Mouse (Mus musculus): ENCODE measurements around the gene Gm9112. TPM values are rescaled to one million over a fixed set of nuclear protein-coding genes. Genes with fewer than 3 reads are reported as not detected.
"Not testable (repeated sequence)": the region's sequence is repeated elsewhere in the genome, so short reads cannot be mapped to it uniquely, and the experiment has no call there.

The Gm9112 gene
- not detected for polyA plus RNA-seq (2012; fragmentation: generic; extraction: Trizol)

DNA sequence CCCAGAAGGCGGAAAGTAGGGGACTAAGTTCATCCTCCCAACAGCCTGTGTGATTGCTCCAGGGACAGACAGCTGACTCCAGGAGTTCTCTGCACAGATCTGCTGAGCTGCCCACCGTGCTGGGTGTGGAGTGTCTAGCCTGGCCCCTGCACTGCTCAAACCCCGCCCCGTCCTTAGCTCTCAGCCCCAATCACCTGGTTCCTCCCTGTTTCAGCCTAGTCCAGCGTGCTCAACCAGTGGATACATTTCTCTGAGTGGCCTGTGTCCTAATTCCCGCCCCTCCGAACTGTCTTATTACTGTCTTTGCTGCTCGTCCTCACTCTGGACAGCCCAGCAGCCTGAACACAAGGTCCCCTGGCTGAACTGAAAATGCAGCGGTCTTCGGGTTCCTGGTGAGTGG is at the start of gene Gm9112, which contains the start of gene Dmrtc1b:
Gm9112 (minus strand) TSS at position 101 of the 400 bp plus-strand sequence.
Dmrtc1b (plus strand) TSS at position 331 of the 400 bp plus-strand sequence.
- H3K36me3 ChIP-seq (ENCODE audit: control insufficient read depth, insufficient read depth); H3K79me2 ChIP-seq (ENCODE audit: control insufficient read depth, insufficient read depth); H3ac ChIP-seq (ENCODE audit: control insufficient read depth, insufficient read length); H3K27me3 ChIP-seq (ENCODE audit: control insufficient read depth, insufficient read depth, insufficient read length); H3K4me2 ChIP-seq (ENCODE audit: low read depth); H3K4me3 ChIP-seq: not testable (repeated sequence)

DNA sequence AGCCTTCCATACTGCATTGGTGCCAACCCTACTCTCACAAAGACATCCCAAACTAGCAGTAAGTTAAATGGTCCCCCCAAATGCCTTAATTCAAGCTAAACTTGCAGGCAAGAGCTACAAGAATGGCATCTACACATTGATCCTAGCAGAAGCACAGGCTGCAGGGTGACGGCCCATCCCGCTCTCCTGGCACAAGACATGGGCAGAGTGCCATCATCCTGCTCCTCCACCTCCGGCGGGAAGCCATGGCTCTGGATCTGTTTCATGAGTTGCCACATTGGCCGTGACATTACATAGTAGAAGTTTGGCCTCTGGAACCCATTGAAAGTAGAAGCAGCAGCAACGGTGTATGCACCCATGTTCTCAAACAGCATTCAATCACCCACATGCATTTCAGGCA is 16.8 kb upstream of the Gm9112 start:
- not testable (repeated sequence) for H3K79me2 ChIP-seq (ENCODE audit: control insufficient read depth, insufficient read depth); H3K4me3 ChIP-seq; H3K4me2 ChIP-seq (ENCODE audit: low read depth); H3K36me3 ChIP-seq (ENCODE audit: control insufficient read depth, insufficient read depth); H3ac ChIP-seq (ENCODE audit: control insufficient read depth, insufficient read length)
- H3K27me3 ChIP-seq (ENCODE audit: control insufficient read depth, insufficient read depth, insufficient read length): peaks cover 10% of the 10 kb centered on the region

DNA sequence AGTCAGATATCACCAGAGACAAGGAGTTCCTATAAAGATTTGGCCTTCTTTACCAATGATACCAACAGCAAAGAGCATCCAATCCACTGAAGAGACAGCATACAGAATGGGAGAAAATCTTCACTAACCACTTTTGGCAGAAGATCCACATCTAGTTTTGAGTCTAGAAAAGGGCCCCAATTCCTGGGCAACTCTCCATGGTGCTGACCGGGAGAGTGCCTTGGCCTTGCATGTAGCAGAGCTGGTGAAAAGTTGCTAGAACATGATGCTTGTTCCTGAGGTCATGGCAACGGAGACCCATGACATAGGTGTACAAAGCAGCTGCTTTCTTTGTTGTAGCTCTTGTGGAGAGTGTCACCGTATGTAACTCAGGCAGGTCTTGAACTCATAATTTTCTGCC is 6.8 kb downstream of the Gm9112 start:
- H3K79me2 ChIP-seq (ENCODE audit: control insufficient read depth, insufficient read depth); H3ac ChIP-seq (ENCODE audit: control insufficient read depth, insufficient read length); H3K36me3 ChIP-seq (ENCODE audit: control insufficient read depth, insufficient read depth); H3K4me2 ChIP-seq (ENCODE audit: low read depth); H3K4me3 ChIP-seq; H3K27me3 ChIP-seq (ENCODE audit: control insufficient read depth, insufficient read depth, insufficient read length): not testable (repeated sequence)
- TF ChIP-seq REST (IDR thresholded peaks at IDR 0.05; ENCODE audit: insufficient read depth, insufficient read length): peak; percentile 30

DNA sequence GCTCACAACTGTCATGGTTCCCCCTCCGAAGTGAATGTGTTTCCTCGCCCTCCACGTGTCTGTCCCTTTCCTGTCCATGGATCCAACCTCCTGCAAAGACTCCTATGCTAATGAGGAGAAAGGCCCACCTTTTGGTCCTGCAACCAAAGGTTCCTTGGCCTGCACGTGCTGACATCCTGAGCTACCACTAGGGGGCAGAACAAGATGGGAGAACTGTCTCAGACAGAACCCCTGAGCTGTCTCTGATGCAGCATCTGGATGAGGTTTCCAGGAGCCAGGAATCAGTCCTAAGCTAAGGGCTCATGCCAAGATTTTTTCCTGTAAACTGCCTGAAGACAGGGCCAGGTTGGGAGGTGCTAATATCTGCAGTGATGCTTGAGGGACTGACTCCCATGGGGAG is 18.2 kb downstream of the Gm9112 start:
- not testable (repeated sequence) for H3K79me2 ChIP-seq (ENCODE audit: control insufficient read depth, insufficient read depth); H3K4me3 ChIP-seq; H3K4me2 ChIP-seq (ENCODE audit: low read depth); H3K36me3 ChIP-seq (ENCODE audit: control insufficient read depth, insufficient read depth); H3K27me3 ChIP-seq (ENCODE audit: control insufficient read depth, insufficient read depth, insufficient read length); H3ac ChIP-seq (ENCODE audit: control insufficient read depth, insufficient read length)

DNA sequence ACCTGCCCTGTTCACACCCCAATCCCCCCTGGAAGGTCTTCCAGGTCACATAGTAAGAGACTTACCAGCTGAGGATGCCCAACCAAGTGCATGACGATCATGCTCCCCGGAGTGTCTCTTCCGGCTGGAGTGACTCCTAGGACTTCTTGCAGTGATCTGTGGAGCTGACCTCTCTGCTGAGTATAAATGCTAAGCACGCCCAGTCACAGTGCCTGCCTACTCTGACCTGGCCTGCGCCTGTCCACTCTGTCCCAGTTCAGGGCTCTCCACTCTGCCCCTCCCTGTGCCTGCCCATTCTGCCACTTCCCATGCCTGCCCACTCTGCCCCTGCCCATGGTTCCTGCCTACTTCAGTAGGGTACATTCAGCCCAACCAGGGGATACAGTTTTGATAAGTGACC is 20.6 kb downstream of the Gm9112 start, which contains the start of gene Gm3880:
Gm3880 (minus strand) TSS at position 101 of the 400 bp plus-strand sequence.
- H3K4me3 ChIP-seq; H3K27me3 ChIP-seq (ENCODE audit: control insufficient read depth, insufficient read depth, insufficient read length); H3K36me3 ChIP-seq (ENCODE audit: control insufficient read depth, insufficient read depth); H3K4me2 ChIP-seq (ENCODE audit: low read depth); H3K79me2 ChIP-seq (ENCODE audit: control insufficient read depth, insufficient read depth); H3ac ChIP-seq (ENCODE audit: control insufficient read depth, insufficient read length): not testable (repeated sequence)

DNA sequence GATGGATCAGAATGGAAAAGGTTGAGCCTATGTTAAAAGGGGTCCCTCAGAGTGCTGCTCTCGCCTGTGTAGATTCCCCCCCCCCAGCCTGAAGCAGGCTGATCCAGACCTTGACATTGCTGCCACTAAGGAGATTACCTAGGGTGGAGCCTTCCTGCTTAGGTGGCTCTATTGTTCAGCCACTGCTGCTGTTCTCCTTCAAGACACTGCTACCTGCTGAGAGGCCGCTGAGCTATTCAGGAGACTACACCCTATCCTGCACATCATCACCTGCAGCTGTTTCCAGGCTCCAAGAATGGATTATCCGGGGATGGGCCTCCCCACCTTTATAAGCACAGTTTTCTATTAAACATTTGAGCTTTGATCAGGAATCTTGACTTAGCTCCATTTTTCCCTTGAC is 22.7 kb downstream of the Gm9112 start:
- not testable (repeated sequence) for H3K4me3 ChIP-seq; H3ac ChIP-seq (ENCODE audit: control insufficient read depth, insufficient read length); H3K36me3 ChIP-seq (ENCODE audit: control insufficient read depth, insufficient read depth); H3K79me2 ChIP-seq (ENCODE audit: control insufficient read depth, insufficient read depth); H3K4me2 ChIP-seq (ENCODE audit: low read depth); H3K27me3 ChIP-seq (ENCODE audit: control insufficient read depth, insufficient read depth, insufficient read length)

DNA sequence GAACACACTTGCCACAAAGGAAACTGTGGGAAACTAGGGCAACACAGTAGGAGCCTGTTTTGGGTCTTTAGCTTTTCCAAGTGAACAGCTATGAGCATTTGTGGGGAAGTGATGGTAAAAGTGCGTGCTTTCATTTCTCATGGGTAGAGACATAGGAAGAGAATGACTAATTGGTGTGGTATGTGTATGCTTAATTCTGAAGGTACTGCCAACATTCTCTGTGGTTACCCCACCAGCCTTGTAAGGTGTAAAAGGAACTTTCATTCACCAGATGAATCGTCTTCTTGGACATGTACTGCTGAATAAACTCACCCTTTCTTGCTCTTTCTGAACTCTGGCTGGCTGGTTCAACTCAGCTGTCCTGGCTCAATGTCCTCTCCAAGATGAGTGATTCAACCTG is 40.8 kb downstream of the Gm9112 start:
- H3K79me2 ChIP-seq (ENCODE audit: control insufficient read depth, insufficient read depth): no peaks in the 10 kb centered on the region
- no peak overlapping the region for H3K4me2 ChIP-seq (ENCODE audit: low read depth)
- no peaks in the 10 kb centered on the region for H3K36me3 ChIP-seq (ENCODE audit: control insufficient read depth, insufficient read depth)
- no peak for TF ChIP-seq MAX (IDR thresholded peaks at IDR 0.05; ENCODE audit: low read depth)
- no peak for TF ChIP-seq MYOD1 (IDR thresholded peaks at IDR 0.05; ENCODE audit: control insufficient read depth in 1 of 3, insufficient read length in 2 of 3, low read depth in 2 of 3)
- TF ChIP-seq CEBPB (IDR thresholded peaks at IDR 0.05; ENCODE audit: insufficient read depth, poor library complexity, severe bottlenecking): no peak
- no peak for TF ChIP-seq TCF12 (IDR thresholded peaks at IDR 0.05; ENCODE audit: insufficient read depth, poor library complexity, severe bottlenecking)
- TF ChIP-seq POLR2A (IDR thresholded peaks at IDR 0.05; ENCODE audit: insufficient read length, low read depth): no peak
- no peak for TF ChIP-seq SRF (IDR thresholded peaks at IDR 0.05; ENCODE audit: control insufficient read depth, insufficient read length, low read depth)
- TF ChIP-seq POLR2AphosphoS2 (IDR thresholded peaks at IDR 0.05; ENCODE audit: insufficient read length, low read depth): no peak
- TF ChIP-seq REST (IDR thresholded peaks at IDR 0.05; ENCODE audit: insufficient read depth, insufficient read length): no peak
- TF ChIP-seq USF1 (IDR thresholded peaks at IDR 0.05; ENCODE audit: low read depth): no peak
- H3K27me3 ChIP-seq (ENCODE audit: control insufficient read depth, insufficient read depth, insufficient read length): no peaks in the 10 kb centered on the region
- no peak overlapping the region for H3K4me3 ChIP-seq
- H3ac ChIP-seq (ENCODE audit: control insufficient read depth, insufficient read length): no peak overlapping the region

DNA sequence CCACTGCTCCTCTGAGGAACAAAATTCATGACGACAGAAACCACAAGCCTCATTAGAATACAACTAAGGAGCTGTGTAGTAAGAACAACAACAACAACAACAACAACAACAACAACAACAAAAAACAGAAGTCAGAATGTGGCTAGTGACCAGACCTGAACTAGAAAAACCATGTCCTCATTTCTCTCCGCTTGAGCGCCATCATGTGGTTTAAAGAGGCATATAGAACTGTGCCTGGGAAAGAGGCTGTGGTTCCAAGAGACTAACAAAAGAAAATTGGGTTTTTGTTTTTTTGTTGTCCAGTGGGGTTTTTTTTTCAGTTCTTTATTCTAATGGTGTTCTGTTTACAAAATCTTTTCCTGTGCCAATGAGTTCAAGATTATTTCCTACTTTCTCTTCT is 46.7 kb downstream of the Gm9112 start:
- Histone ChIP-seq H3K4me2 (ENCODE audit: low read depth) (no peak overlapping the region), H3K36me3 (ENCODE audit: control insufficient read depth, insufficient read depth) (no peaks in the 10 kb centered on the region), H3K27me3 (ENCODE audit: control insufficient read depth, insufficient read depth, insufficient read length) (no peaks in the 10 kb centered on the region), H3K4me3 (no peak overlapping the region), H3K79me2 (ENCODE audit: control insufficient read depth, insufficient read depth) (no peaks in the 10 kb centered on the region), H3ac (ENCODE audit: control insufficient read depth, insufficient read length) (no peak overlapping the region)
- no peak for TF ChIP-seq TCF3 (IDR thresholded peaks at IDR 0.05; ENCODE audit: insufficient read length, low read depth)
- TF ChIP-seq CEBPB (IDR thresholded peaks at IDR 0.05; ENCODE audit: insufficient read depth, poor library complexity, severe bottlenecking): no peak
- TF ChIP-seq REST (IDR thresholded peaks at IDR 0.05; ENCODE audit: insufficient read depth, insufficient read length): no peak
- TF ChIP-seq MYOD1 (IDR thresholded peaks at IDR 0.05; ENCODE audit: control insufficient read depth in 1 of 3, insufficient read length in 2 of 3, low read depth in 2 of 3): no peak
- no peak for TF ChIP-seq MYOG (IDR thresholded peaks at IDR 0.05; ENCODE audit: control insufficient read depth in 1 of 3, insufficient read depth in 1 of 3, insufficient read length in 2 of 3, low read depth in 2 of 3)
- no peak for TF ChIP-seq SRF (IDR thresholded peaks at IDR 0.05; ENCODE audit: control insufficient read depth, insufficient read length, low read depth)
- no peak for TF ChIP-seq POLR2AphosphoS2 (IDR thresholded peaks at IDR 0.05; ENCODE audit: insufficient read length, low read depth)
- no peak for TF ChIP-seq USF1 (IDR thresholded peaks at IDR 0.05; ENCODE audit: low read depth)
- TF ChIP-seq MAX (IDR thresholded peaks at IDR 0.05; ENCODE audit: low read depth): no peak
- TF ChIP-seq POLR2A (IDR thresholded peaks at IDR 0.05; ENCODE audit: insufficient read length, low read depth): no peak
- no peak for TF ChIP-seq TCF12 (IDR thresholded peaks at IDR 0.05; ENCODE audit: insufficient read depth, poor library complexity, severe bottlenecking)
- TF ChIP-seq E2F4 (IDR thresholded peaks at IDR 0.05; ENCODE audit: insufficient read depth): no peak

All from myocyte (in vitro differentiated cells).